Mouse (Mus musculus): ENCODE results near the gene Wdsub1. TPM values are rescaled to one million over a fixed set of nuclear protein-coding genes. Genes with fewer than 3 reads are reported as not detected.

Gene Wdsub1
- total and polyA plus RNA-seq, 2 experiments from 2014 or later, result 24.1 to 84.9 TPM

GRCm38 (mm10) chr2:59831831-59832230 is 50.6 kb downstream of the Wdsub1 start:
- H3K4me1 ChIP-seq (ENCODE audit: insufficient read depth, low read length), result peaks cover 9% of the 10 kb centered on the region; the same call in 1 of the 2 replicates
- DNase-seq (ENCODE audit: low spot score) (no peak), ATAC-seq (no peak)
- H3K27ac ChIP-seq, result no peak overlapping the region
- H3K9ac ChIP-seq (replicated peaks; ENCODE audit: low read length), result no peak overlapping the region
- H3K27me3 ChIP-seq (ENCODE audit: insufficient read depth, low read length), result no peaks in the 10 kb centered on the region
- no peaks in the 10 kb centered on the region for H3K9me3 ChIP-seq (ENCODE audit: low read length)
- no peak overlapping the region for H3K4me2 ChIP-seq (ENCODE audit: low read depth, low read length)
- WGBS, result 75% methylated on average over 7 of the region's 7 CpGs
- no peak for TF ChIP-seq CTCF (IDR thresholded peaks at IDR 0.05; ENCODE audit: low read depth)
- no peaks in the 10 kb centered on the region for H3K36me3 ChIP-seq (ENCODE audit: insufficient read depth, low read length)
- no peak overlapping the region for H3K4me3 ChIP-seq (ENCODE audit: low read length)

- H3K4me2 ChIP-seq (ENCODE audit: low read depth, low read length), result no peak overlapping the region
- WGBS, result 87% methylated on average over 5 of the region's 5 CpGs
- no peak for ATAC-seq
- no peak for DNase-seq (ENCODE audit: low spot score)
- no peaks in the 10 kb centered on the region for H3K9me3 ChIP-seq (ENCODE audit: low read length)
- no peaks in the 10 kb centered on the region for H3K27me3 ChIP-seq (ENCODE audit: insufficient read depth, low read length)
- H3K4me3 ChIP-seq (ENCODE audit: low read length), result no peak overlapping the region
- TF ChIP-seq CTCF (IDR thresholded peaks at IDR 0.05; ENCODE audit: low read depth), result no peak
- H3K27ac ChIP-seq, result no peak overlapping the region
- peaks cover 9% of the 10 kb centered on the region; the same call in 1 of the 2 replicates for H3K4me1 ChIP-seq (ENCODE audit: insufficient read depth, low read length)
- H3K36me3 ChIP-seq (ENCODE audit: insufficient read depth, low read length), result no peaks in the 10 kb centered on the region
- no peak overlapping the region for H3K9ac ChIP-seq (replicated peaks; ENCODE audit: low read length)
Measured at GRCm38 (mm10) chr2:59830940-59831339, 51.5 kb downstream of the Wdsub1 start.

- peaks cover 9% of the 10 kb centered on the region; the same call in 1 of the 2 replicates for H3K4me1 ChIP-seq (ENCODE audit: insufficient read depth, low read length)
- no peak overlapping the region for H3K9ac ChIP-seq (replicated peaks; ENCODE audit: low read length)
- H3K4me3 ChIP-seq (ENCODE audit: low read length), result no peak overlapping the region
- H3K9me3 ChIP-seq (ENCODE audit: low read length), result no peaks in the 10 kb centered on the region
- peak overlapping the region; percentile 52; the same call in 1 of the 2 replicates for H3K27ac ChIP-seq
- ATAC-seq, result peak; percentile 35
- H3K4me2 ChIP-seq (ENCODE audit: low read depth, low read length), result no peak overlapping the region
- no peaks in the 10 kb centered on the region for H3K36me3 ChIP-seq (ENCODE audit: insufficient read depth, low read length)
- WGBS, result 32% methylated on average over 9 of the region's 9 CpGs
- peak; percentile 61 for TF ChIP-seq CTCF (IDR thresholded peaks at IDR 0.05; ENCODE audit: low read depth)
- peak; percentile 75 for DNase-seq (ENCODE audit: low spot score)
- no peaks in the 10 kb centered on the region for H3K27me3 ChIP-seq (ENCODE audit: insufficient read depth, low read length)
Measured at GRCm38 (mm10) chr2:59830151-59830550, 52.2 kb downstream of the Wdsub1 start.

- 79% methylated on average over 7 of the region's 7 CpGs for WGBS
- DNase-seq (ENCODE audit: low spot score) (no peak), ATAC-seq (0 out of 2 replicates have a peak, but pooled peaks have one; percentile 5)
- H3K27me3 ChIP-seq (ENCODE audit: insufficient read depth, low read length), result no peaks in the 10 kb centered on the region
- H3K9ac ChIP-seq (replicated peaks; ENCODE audit: low read length), result no peak overlapping the region
- no peak overlapping the region for H3K4me2 ChIP-seq (ENCODE audit: low read depth, low read length)
- no peaks in the 10 kb centered on the region for H3K36me3 ChIP-seq (ENCODE audit: insufficient read depth, low read length)
- H3K4me1 ChIP-seq (ENCODE audit: insufficient read depth, low read length), result peaks cover 9% of the 10 kb centered on the region; the same call in 1 of the 2 replicates
- H3K4me3 ChIP-seq (ENCODE audit: low read length), result no peak overlapping the region
- peak overlapping the region; percentile 52; the same call in 1 of the 2 replicates for H3K27ac ChIP-seq
- H3K9me3 ChIP-seq (ENCODE audit: low read length), result no peaks in the 10 kb centered on the region
- TF ChIP-seq CTCF (IDR thresholded peaks at IDR 0.05; ENCODE audit: low read depth), result no peak
Measured at GRCm38 (mm10) chr2:59829718-59830117, 52.7 kb downstream of the Wdsub1 start.

- H3K9ac ChIP-seq (replicated peaks; ENCODE audit: low read length), result no peak overlapping the region
- peak overlapping the region; percentile 52 for H3K27ac ChIP-seq
- peaks cover 9% of the 10 kb centered on the region; the same call in 1 of the 2 replicates for H3K4me1 ChIP-seq (ENCODE audit: insufficient read depth, low read length)
- no peak for TF ChIP-seq CTCF (IDR thresholded peaks at IDR 0.05; ENCODE audit: low read depth)
- DNase-seq (ENCODE audit: low spot score) (peak; percentile 70), ATAC-seq (peak; percentile 67)
- no peak overlapping the region for H3K4me3 ChIP-seq (ENCODE audit: low read length)
- H3K36me3 ChIP-seq (ENCODE audit: insufficient read depth, low read length), result no peaks in the 10 kb centered on the region
- H3K9me3 ChIP-seq (ENCODE audit: low read length), result no peaks in the 10 kb centered on the region
- no peak overlapping the region; the same call in 1 of the 2 replicates for H3K4me2 ChIP-seq (ENCODE audit: low read depth, low read length)
- H3K27me3 ChIP-seq (ENCODE audit: insufficient read depth, low read length), result no peaks in the 10 kb centered on the region
- 18% methylated on average over 14 of the region's 14 CpGs for WGBS
Measured at GRCm38 (mm10) chr2:59828777-59829508, 53.4 kb downstream of the Wdsub1 start.

GRCm38 (mm10) chr2:59828103-59828655 is 54.2 kb downstream of the Wdsub1 start:
- H3K27me3 ChIP-seq (ENCODE audit: insufficient read depth, low read length), result no peaks in the 10 kb centered on the region
- H3K9me3 ChIP-seq (ENCODE audit: low read length), result no peaks in the 10 kb centered on the region
- no peak for TF ChIP-seq CTCF (IDR thresholded peaks at IDR 0.05; ENCODE audit: low read depth)
- no peak overlapping the region for H3K27ac ChIP-seq
- H3K4me2 ChIP-seq (ENCODE audit: low read depth, low read length), result no peak overlapping the region
- H3K36me3 ChIP-seq (ENCODE audit: insufficient read depth, low read length), result no peaks in the 10 kb centered on the region
- H3K4me1 ChIP-seq (ENCODE audit: insufficient read depth, low read length), result peaks cover 9% of the 10 kb centered on the region; the same call in 1 of the 2 replicates
- ATAC-seq (no peak), DNase-seq (ENCODE audit: low spot score) (no peak)
- no peak overlapping the region for H3K9ac ChIP-seq (replicated peaks; ENCODE audit: low read length)
- no peak overlapping the region for H3K4me3 ChIP-seq (ENCODE audit: low read length)
- 51% methylated on average over 11 of the region's 11 CpGs for WGBS

Measured in hindbrain, postnatal 0 days (tissue).